Mouse (Mus musculus) hematopoietic stem cell, adult 5-6 weeks (primary cell): ENCODE measurements around the gene Rom1. TPM values are rescaled to one million over a fixed set of nuclear protein-coding genes. Genes with fewer than 3 reads are reported as not detected.
"Not testable (repeated sequence)": the region's sequence is repeated elsewhere in the genome, so short reads cannot be mapped to it uniquely, and the experiment has no call there.

Source experiments
- ATAC-seq, 2 experiments: fragments of 125-278 bp in 1 of 2; replicated peaks in 1 of 2; 2 replicates each; pipeline ENCODE4 v1.8.0; 2016 to 2017; ENCODE audit warnings: inconsistent platforms in 2 of 2, mild to moderate bottlenecking in 2 of 2, moderate number of reproducible peaks in 2 of 2, low read depth in 1 of 2, moderate TSS enrichment in 1 of 2; ENCODE audit not compliant: low FRiP score in 2 of 2, poor library complexity in 2 of 2, severe bottlenecking in 2 of 2, insufficient read depth in 1 of 2, low TSS enrichment in 1 of 2
- total RNA-seq: library from RNA; stranded (forward); fragments of 172-1452, 232-1000 nt; gene quantifications from 2 replicates; pipeline ENCODE4 v1.2.3, GENCODE M21; 2017

Rom1 gene
- total RNA-seq = 2.1 and 3.1 TPM in 2 replicates

DNA sequence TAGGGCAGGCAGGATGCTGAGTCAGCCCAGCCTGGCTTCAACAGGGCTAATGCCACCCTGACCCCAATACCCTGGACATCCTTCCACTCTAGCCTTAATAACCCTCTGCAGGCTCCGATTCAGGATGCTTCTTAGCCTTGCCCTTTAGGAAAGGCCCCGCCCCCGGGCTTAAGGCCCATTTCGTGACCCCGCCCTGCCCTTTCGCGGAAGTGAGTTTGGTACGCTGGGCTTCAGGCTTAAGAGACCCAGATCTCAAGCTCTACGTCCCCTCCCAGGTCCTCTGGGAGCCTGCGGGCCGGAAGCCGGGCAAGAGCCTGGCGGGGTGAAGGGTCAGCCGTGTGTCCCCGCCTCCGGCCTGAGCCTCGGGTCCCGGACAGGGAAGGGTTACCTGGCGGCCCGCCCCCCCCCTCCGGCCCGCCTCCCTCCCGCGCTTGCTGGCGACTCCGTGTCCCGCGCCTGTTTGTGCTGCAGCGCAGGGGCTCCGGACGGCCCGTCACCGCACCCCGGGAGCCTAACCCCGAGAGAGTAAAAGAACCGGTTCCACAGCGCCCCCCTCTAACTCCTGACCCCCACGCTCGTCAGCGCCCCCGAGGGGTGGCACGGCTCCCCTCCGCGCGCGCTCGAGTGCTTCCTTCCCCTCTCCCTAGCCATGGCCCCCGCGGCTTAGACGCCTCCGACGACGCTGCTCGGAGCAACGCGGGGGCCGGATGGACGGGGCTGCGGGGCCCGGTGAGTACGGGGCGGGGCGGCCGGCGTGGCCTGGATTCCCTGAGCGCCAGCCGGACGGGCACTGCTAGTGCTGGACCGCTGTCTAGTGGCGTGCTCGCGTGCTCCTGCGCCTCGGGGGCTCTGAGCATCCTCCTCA is at the start of gene Rom1, which contains the start of gene Eml3:
Rom1 (minus strand) TSS at position 133 of the 865 bp plus-strand sequence.
Eml3 (plus strand) TSS at position 329 of the 865 bp plus-strand sequence.
- peak; percentile 65 to 76 for ATAC-seq

DNA sequence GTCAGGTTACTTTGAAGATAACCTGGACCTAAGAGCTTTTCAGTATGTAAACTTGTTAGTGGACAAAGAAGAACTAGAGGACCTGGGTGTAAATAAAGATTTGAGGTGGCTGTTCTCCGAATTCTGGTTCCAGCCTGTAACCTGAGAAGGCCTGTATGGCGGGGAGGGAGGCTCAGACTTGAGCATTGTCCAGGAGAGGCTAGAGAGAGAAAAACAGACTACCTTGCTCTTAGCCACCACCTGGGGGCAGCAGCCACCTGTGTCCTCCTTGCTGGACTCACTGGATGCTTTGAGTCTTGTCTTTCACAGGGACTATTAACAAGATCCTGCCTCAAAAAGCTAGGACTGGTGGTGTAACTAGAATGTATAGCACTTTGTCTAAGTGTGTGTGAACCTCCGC is 47.4 kb upstream of the Rom1 start:
- peak; percentile 62 to 69; a peak in 3 of 4 replicates for ATAC-seq

DNA sequence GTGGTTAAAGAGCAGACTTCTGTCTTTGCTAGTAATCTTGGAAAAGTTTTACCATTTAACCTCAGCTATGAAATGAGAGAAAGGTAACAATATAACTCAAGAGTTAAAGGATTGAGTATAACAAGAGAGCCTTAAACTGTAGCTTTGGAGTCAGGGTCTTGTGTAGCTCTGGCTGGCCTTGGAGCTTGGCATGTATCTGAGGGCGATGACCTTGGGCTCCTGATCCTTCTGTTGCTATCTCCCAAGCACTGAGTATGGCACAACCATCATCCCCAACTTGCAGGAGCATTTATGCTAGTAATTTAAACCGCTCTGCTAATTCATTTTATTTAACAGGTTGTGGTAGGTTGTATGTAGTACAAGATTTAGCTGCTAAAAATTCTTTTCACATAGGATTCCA is 46.3 kb upstream of the Rom1 start:
- ATAC-seq = no peak

DNA sequence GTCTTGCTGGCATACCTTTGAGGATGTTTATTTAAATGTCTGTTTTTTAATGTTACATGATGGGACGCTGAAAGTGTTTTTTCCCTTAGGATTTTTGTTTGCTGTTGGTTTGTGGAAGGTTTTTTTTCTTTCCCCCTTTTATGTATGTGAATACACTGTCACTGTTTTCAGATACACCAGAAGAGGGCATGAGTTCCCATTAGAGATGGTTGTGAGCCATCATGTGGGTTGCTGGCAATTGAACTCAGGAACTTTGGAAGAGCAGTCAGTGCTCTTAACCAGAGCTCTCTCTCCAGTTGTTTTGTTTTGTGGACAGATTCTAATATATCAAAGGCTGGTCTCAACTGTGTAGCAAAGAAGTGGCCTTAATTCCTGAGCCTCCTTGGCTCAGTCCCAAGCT is 45.5 kb upstream of the Rom1 start:
- ATAC-seq = no peak

DNA sequence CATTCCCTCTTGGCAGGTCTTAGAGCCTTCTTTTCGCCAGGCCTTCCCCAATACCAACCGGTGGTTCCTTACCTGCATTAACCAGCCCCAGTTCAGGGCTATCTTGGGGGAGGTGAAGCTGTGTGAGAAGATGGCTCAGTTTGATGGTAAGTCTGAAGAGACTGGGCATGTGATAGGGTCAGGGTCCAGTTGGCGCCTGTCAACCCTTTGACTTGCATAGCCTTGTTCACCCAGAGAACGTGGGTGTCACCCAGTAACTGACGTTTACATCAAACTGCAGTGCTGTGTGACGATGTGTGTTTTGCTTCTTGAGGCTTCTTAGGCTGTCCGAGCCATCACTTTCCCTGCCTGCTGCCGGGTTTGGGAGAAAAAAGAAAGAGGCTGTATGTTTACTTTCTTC is 43.3 kb upstream of the Rom1 start:
- ATAC-seq = not testable (repeated sequence)

DNA sequence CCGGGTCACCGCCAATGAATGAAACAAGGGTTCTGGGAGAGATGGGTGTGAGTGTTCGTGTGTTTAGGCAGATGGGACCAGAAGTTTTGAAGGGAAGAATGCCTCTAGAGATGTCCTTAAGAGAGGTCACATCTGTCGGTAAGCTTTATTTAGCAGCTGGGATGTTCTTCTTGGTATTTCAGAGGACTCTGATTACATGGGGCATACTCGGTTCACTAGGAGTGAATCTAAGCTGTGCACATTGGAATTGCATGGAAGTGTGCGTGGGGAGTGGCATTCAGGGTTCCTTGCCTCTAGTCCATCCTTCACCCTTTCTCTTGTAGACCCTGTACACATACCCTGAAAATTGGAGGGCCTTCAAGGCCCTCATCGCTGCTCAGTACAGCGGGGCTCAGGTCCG is 38.7 kb upstream of the Rom1 start:
- ATAC-seq = no peak

DNA sequence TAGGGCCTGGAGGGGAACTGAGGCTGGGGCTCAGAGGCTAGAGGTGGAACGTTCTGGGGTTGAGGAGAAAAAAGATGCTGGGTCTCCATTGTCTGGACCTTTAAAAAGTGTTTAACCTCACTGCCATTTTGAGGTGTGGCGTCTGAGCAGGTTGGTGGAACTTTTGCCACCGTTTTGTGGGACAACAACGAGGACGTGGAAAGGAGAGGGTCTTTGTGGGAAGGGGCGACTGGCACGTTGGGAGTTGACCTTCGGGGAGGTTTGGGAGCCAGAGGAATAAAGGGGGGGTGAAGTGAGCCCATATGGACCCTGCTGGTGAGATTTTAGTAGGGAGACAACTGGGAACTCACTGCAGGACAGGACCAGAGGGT is 38.2 kb upstream of the Rom1 start:
- ATAC-seq = no peak

DNA sequence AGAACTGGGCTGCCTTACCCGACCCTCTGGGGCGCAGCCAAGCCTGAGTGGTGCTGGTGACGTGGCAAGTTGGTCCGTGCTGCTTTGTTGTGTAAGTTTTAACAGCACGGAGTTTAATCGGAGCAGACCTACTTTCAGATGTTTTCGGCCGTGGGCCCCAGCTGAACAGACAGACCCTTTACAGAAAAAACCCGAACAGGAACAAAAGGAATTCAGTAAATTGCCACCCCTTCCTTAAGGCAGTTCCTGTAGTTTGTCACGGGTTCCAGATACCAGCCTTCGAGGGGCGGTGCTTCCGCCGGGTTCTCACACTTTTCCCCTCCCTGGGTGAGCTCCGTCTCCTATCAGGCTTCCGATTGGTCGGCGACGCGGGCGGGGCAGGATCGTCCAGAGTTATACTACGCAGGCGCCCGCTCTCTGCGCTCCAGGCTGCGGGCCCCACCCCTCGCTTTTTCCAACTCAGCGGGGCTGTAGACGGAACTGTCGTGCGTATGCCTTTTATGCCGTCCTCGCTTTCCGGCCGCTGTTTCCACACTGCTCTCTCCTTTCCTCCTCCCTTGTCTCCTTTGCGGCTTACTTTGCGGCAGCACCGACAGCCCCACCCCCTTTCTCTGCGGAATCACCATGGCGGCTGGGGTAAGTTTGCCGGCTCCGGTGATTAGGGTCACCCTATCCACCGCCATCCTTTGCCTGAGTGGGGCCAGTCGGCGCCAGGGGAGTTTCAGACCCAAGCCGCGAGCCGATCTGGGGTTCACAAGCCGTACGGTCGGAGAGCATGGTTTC is 37.6 kb upstream of the Rom1 start, which contains the start of gene Eef1g:
Eef1g (plus strand) TSS at position 452 of the 783 bp plus-strand sequence.
- ATAC-seq = peak; percentile 97 to 99

DNA sequence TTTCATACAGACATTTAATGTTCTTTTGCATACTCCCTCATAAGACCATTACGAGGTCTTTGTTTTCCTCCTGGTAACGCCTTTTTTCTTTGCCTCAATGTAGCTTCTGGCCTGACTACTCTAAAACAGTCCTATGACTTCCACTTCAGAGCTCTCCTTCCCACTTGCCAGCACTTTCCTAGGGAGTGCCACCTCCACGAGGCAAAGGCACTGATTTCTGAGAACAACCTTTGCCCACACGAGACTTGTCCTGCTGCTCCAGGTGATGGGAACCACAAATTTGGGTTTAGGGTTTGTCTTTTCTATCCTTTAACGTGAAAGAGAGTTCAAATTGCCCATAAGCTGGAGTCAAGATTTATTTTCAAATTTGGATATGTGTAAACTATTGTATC is 37.0 kb upstream of the Rom1 start:
- no peak for ATAC-seq

DNA sequence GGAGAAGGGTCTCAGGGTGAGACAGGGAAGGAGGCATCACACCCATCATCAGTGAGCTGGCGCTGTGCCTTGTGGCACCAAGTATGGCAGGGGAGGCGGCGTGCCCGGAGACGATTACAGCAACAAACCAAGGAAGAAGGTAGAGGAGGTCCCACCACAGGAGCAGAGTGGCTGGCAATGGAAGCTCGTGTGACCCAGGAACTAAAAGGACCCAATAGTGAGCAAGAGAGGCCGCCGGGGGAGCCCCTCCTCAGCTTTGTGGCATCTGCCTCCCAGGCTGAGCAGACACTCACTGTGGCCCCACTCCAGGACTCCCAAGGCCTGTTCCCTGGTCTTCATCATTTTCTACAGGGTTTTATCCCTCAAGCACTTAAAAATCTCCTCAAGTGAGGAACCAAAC is 36.6 kb upstream of the Rom1 start:
- ATAC-seq = no peak

DNA sequence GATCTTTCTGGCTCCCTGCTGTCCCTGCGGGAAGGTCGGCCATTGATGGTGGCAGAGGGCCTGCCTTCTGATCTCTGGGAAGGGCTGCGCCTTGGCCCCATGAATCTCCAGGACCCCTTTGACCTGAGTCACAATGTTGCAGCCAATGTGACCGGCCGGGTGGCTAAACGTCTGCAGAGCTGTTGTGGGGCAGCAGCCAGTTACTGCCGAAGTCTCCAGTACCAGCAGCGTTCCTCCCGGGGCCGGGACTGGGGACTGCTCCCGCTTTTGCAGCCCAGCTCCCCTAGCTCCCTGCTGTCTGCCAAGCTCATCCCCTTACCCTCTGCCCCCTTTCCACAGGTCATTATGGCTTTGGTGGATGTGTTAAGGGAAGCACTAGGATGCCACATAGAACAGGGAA is 35.9 kb upstream of the Rom1 start:
- ATAC-seq = no peak

DNA sequence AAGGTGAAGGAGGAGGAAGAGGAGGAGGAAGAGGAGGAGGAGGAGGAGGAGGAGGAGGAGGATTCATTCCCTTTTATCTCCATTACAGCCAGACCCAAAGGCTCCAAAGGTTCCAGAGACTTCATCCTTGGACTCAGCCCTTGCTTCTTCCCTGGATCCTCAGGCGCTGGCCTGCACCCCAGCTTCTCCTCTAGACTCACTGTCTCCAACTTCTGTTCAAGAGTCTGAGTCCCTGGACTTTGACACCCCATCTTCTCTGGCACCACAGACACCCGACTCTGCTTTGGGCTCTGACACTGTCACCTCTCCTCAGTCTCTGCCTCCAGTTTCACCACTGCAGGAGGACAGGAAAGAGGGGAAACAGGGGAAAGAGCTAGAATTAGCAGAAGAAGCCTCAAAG is 33.1 kb upstream of the Rom1 start:
- ATAC-seq = no peak

DNA sequence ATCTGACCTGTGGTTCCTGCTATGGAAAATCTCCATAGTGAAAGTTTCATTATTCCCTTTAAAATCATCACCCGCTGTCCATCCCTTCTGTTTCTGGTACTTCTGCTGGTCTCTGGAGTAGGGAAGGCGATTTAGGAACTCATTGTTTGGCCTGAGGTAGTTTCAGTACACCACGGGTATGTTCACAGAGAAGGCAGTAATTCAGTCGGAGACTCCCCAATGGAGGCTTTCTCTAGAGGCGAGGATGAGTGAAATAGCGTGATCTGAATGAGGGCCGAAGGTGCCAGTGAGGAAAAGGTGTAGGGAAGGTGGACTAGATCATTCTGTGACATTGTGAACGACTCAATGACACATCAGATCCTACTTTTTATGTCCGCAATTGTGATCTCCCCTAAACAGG is 25.0 kb upstream of the Rom1 start:
- no peak for ATAC-seq

DNA sequence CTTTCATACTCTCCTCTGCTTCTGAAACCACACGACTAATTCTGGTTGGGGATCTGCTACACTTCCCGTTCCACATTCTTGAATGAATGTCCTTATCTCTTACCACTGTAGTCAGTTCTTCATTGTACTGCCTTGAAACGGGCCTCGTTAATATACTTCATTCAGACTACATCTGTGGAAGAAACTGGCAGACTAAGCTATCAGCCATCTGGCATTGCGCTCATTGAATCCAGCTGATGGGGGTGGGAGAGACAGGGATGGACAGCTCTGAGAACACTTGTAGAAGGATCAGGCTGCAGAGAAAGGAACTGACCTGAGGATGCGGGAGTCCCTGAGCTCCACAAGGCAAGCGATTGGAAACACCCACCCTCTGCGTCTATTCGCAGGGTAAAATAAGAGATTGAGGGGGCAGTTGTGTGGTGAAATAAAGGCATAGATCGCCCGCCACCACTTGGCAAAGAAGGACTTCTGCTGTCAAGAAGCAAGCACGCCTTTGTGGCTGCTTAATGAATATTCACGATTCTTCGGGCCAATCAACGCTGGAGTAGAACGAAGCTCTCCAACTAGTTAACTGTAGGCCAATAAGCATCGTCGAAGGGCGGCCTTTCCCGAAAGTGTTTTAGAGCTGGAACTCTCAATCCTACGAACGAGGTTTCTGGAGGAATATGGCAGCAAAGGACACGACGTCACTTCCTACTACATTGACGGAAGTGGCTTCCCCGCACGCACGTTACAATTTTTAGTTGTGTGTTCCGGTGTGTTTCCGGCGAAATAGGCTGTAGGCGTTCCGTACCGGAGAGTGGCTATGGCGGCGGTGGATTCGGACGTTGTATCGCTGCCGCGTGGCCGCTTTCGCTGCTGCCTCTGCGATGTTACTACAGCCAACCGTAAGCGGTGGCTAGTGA is 24.2 kb upstream of the Rom1 start, which contains the start of gene Tut1:
Tut1 (plus strand) TSS at position 713 of the 905 bp plus-strand sequence.
- ATAC-seq = peak; percentile 94 to 96

DNA sequence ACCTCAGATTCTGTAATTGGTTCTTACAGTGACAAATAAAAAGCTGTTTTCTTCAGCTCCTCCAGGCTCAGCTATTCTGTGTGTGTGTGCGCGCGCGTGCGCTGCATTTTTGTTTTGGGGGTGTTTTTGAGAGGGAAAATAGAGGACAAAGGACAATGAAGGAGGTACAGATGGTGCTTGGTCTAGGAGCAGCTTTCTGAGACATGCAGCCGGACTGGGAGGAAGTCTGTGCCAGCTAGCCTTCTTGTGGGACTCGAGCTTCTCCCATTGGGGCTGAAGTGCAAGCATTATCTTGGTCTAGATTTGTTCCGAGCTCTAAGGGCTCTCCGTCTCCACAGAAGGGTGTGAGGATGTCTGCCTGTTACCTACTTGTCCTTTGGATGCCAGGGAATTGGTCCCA is 23.1 kb upstream of the Rom1 start:
- ATAC-seq = no peak

DNA sequence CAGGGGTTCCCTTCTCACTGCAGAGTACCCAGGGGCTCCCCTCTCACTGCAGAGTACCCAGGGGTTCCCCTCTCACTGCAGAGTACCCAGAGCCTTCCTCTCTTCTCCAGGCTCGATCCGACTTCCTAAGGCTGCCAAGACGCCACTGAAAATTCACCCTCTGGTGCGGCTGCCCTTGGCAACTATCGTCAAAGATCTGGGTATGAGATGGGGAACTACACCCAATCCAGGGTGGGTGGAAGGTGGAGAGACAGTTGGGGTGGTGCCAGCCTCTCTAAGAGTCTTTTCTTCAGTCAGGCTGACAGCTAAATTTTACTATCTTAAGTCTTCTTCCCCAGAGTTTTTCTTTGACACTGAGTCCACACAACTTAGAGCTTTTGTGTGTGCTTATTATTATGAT is 21.0 kb upstream of the Rom1 start:
- no peak for ATAC-seq

DNA sequence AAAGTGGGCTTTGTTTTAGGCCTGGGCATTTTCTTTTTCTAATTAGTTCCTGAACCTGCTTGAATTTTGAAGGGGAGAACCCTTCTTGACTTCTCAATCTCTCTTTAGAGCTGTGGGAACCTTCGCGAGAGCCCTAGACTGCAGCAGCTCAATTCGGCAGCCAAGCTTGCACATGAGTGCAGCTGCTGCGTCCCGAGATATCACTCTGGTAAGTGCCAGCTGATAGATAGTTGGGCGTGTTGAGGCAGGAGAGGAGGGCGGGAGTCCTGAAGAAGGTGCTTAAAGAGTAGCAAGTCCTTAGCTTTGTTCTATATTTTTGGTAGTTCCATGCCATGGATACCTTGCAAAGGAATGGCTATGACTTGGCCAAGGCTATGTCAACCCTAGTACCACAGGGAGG is 17.8 kb upstream of the Rom1 start:
- ATAC-seq = no peak
